Mouse (Mus musculus): ENCODE data around the gene Sgcd.
"Not testable (repeated sequence)": the region's sequence is repeated elsewhere in the genome, so short reads cannot be mapped to it uniquely, and the experiment has no call there.

The Sgcd gene

GRCm38 (mm10) chr11:47460149-47460548 lies 528.6 kb downstream of the Sgcd start:
- no peak for DNase-seq (ENCODE audit: low spot score)

GRCm38 (mm10) chr11:47459214-47459613 lies 529.6 kb downstream of the Sgcd start:
- DNase-seq (ENCODE audit: low spot score), result no peak

GRCm38 (mm10) chr11:47447790-47448189 lies 541.0 kb downstream of the Sgcd start:
- no peak for DNase-seq (ENCODE audit: low spot score)

- no peak for DNase-seq (ENCODE audit: low spot score)
Measured at GRCm38 (mm10) chr11:47446337-47446736, 542.4 kb downstream of the Sgcd start.

- no peak for DNase-seq (ENCODE audit: low spot score)
Measured at GRCm38 (mm10) chr11:47445683-47446082, 543.1 kb downstream of the Sgcd start.

- no peak for DNase-seq (ENCODE audit: low spot score)
Measured at GRCm38 (mm10) chr11:47442266-47442665, 546.5 kb downstream of the Sgcd start.

- no peak for DNase-seq (ENCODE audit: low spot score)
Measured at GRCm38 (mm10) chr11:47399607-47400006, 589.2 kb downstream of the Sgcd start.

GRCm38 (mm10) chr11:47390798-47391197 lies 598.0 kb downstream of the Sgcd start:
- DNase-seq (ENCODE audit: low spot score), result not testable (repeated sequence)

GRCm38 (mm10) chr11:47389327-47389726 lies 599.4 kb downstream of the Sgcd start:
- no peak for DNase-seq (ENCODE audit: low spot score)

- no peak for DNase-seq (ENCODE audit: low spot score)
Measured at GRCm38 (mm10) chr11:47387726-47388125, 601.0 kb downstream of the Sgcd start.

- no peak for DNase-seq (ENCODE audit: low spot score)
Measured at GRCm38 (mm10) chr11:47386136-47386535, 602.6 kb downstream of the Sgcd start.

- no peak for DNase-seq (ENCODE audit: low spot score)
Measured at GRCm38 (mm10) chr11:47379630-47379958, 609.2 kb downstream of the Sgcd start.

GRCm38 (mm10) chr11:47378843-47379629 lies 609.7 kb downstream of the Sgcd start:
- DNase-seq (ENCODE audit: low spot score), result peak; percentile 2

- DNase-seq (ENCODE audit: low spot score), result no peak
Measured at GRCm38 (mm10) chr11:47377421-47377820, 611.3 kb downstream of the Sgcd start.

- no peak for DNase-seq (ENCODE audit: low spot score)
Measured at GRCm38 (mm10) chr11:47376915-47377314, 611.9 kb downstream of the Sgcd start.

- no peak for DNase-seq (ENCODE audit: low spot score)
Measured at GRCm38 (mm10) chr11:47371616-47372015, 617.2 kb downstream of the Sgcd start.

- DNase-seq (ENCODE audit: low spot score), result no peak
Measured at GRCm38 (mm10) chr11:47351585-47351984, 637.2 kb downstream of the Sgcd start.

- DNase-seq (ENCODE audit: low spot score), result no peak
Measured at GRCm38 (mm10) chr11:47343486-47343885, 645.3 kb downstream of the Sgcd start.

- no peak for DNase-seq (ENCODE audit: low spot score)
Measured at GRCm38 (mm10) chr11:47333702-47334101, 655.1 kb downstream of the Sgcd start.

GRCm38 (mm10) chr11:47305579-47305978 lies 683.2 kb downstream of the Sgcd start:
- DNase-seq (ENCODE audit: low spot score), result no peak

GRCm38 (mm10) chr11:47304702-47305450 lies 683.9 kb downstream of the Sgcd start:
- DNase-seq (ENCODE audit: low spot score), result peak; percentile 16

- DNase-seq (ENCODE audit: low spot score), result no peak
Measured at GRCm38 (mm10) chr11:47299777-47300176, 689.0 kb downstream of the Sgcd start.

GRCm38 (mm10) chr11:47297805-47298340 lies 690.9 kb downstream of the Sgcd start:
- DNase-seq (ENCODE audit: low spot score), result no peak

Data from left cerebral cortex, adult 11 months (tissue).